Mouse (Mus musculus): ENCODE measurements around the gene Zic4. TPM values are rescaled to one million over a fixed set of nuclear protein-coding genes. Genes with fewer than 3 reads are reported as not detected.

Gene Zic4
- total RNA-seq, 1 experiment = not detected

- Histone ChIP-seq H3K9ac (ENCODE audit: insufficient read depth, low read depth, low read length, poor library complexity, severe bottlenecking) (no peak overlapping the region), H3K4me3 (ENCODE audit: insufficient read depth in 1 of 2, low read depth in 1 of 2, low read length in 2 of 2, poor library complexity in 1 of 2, severe bottlenecking in 1 of 2) (no peak overlapping the region), H3K4me1 (ENCODE audit: control insufficient read depth in 2 of 2, insufficient read depth in 2 of 2, low read length in 2 of 2, poor library complexity in 1 of 2) (no peaks in the 10 kb centered on the region), H3K36me3 (ENCODE audit: control insufficient read depth, insufficient read depth, low read length, poor library complexity, severe bottlenecking) (no peaks in the 10 kb centered on the region), H3K9me3 (ENCODE audit: control insufficient read depth, insufficient read depth, low read depth, low read length) (no peaks in the 10 kb centered on the region), H3K27ac (ENCODE audit: insufficient read depth, low read depth, low read length, poor library complexity, severe bottlenecking) (no peak overlapping the region)
- TF ChIP-seq HCFC1 (IDR thresholded peaks at IDR 0.05; ENCODE audit: borderline replicate concordance, insufficient read depth, low read length) (no peak), ZC3H11A (IDR thresholded peaks at IDR 0.05; ENCODE audit: borderline replicate concordance, low read depth, low read length) (no peak), ZNF384 (IDR thresholded peaks at IDR 0.05; ENCODE audit: low read depth, low read length) (no peak), MAFK (IDR thresholded peaks at IDR 0.05; ENCODE audit: insufficient read depth, low read depth, low read length) (no peak), CHD2 (IDR thresholded peaks at IDR 0.05; ENCODE audit: low read depth, low read length) (no peak)
- in situ Hi-C loops (cut with MboI; ENCODE audit: low sequenced_read_pairs in 2 of 2, unreplicated experiment in 2 of 2) = loop anchor here in 1 of 2 experiments (25.0 kb wide), 1 partner anchor 1459 kb away; the partner anchor contains the start of gene Rasgrf1
- DNase-seq (ENCODE audit: low read depth, low spot score) = no peak
These were observed 8.8 kb downstream of the Zic4 start for GRCm38 (mm10) chr9:91371011-91371410.

GRCm38 (mm10) chr9:91371608-91372007, 9.4 kb downstream of the Zic4 start:
- no peak for TF ChIP-seq HCFC1 (IDR thresholded peaks at IDR 0.05; ENCODE audit: borderline replicate concordance, insufficient read depth, low read length)
- no peak for TF ChIP-seq MAFK (IDR thresholded peaks at IDR 0.05; ENCODE audit: insufficient read depth, low read depth, low read length)
- no peak for TF ChIP-seq ZNF384 (IDR thresholded peaks at IDR 0.05; ENCODE audit: low read depth, low read length)
- no peak for TF ChIP-seq ZC3H11A (IDR thresholded peaks at IDR 0.05; ENCODE audit: borderline replicate concordance, low read depth, low read length)
- TF ChIP-seq CHD2 (IDR thresholded peaks at IDR 0.05; ENCODE audit: low read depth, low read length) = no peak
- Histone ChIP-seq H3K4me3 (ENCODE audit: insufficient read depth in 1 of 2, low read depth in 1 of 2, low read length in 2 of 2, poor library complexity in 1 of 2, severe bottlenecking in 1 of 2) (no peak overlapping the region), H3K9me3 (ENCODE audit: control insufficient read depth, insufficient read depth, low read depth, low read length) (no peaks in the 10 kb centered on the region), H3K36me3 (ENCODE audit: control insufficient read depth, insufficient read depth, low read length, poor library complexity, severe bottlenecking) (no peaks in the 10 kb centered on the region), H3K27ac (ENCODE audit: insufficient read depth, low read depth, low read length, poor library complexity, severe bottlenecking) (no peak overlapping the region), H3K4me1 (ENCODE audit: control insufficient read depth in 2 of 2, insufficient read depth in 2 of 2, low read length in 2 of 2, poor library complexity in 1 of 2) (no peaks in the 10 kb centered on the region), H3K9ac (ENCODE audit: insufficient read depth, low read depth, low read length, poor library complexity, severe bottlenecking) (no peak overlapping the region)
- DNase-seq (ENCODE audit: low read depth, low spot score) = no peak
- in situ Hi-C loops (cut with MboI; ENCODE audit: low sequenced_read_pairs in 2 of 2, unreplicated experiment in 2 of 2) = loop anchor here in 1 of 2 experiments (25.0 kb wide), 1 partner anchor 1459 kb away; the partner anchor contains the start of gene Rasgrf1

GRCm38 (mm10) chr9:91373811-91374575, 11.8 kb downstream of the Zic4 start:
- Histone ChIP-seq H3K4me1 (ENCODE audit: control insufficient read depth in 2 of 2, insufficient read depth in 2 of 2, low read length in 2 of 2, poor library complexity in 1 of 2) (peaks cover 0 to 1% of the 10 kb centered on the region in 2 experiments; a peak in 1 of 4 replicates), H3K9me3 (ENCODE audit: control insufficient read depth, insufficient read depth, low read depth, low read length) (no peaks in the 10 kb centered on the region), H3K36me3 (ENCODE audit: control insufficient read depth, insufficient read depth, low read length, poor library complexity, severe bottlenecking) (no peaks in the 10 kb centered on the region), H3K9ac (ENCODE audit: insufficient read depth, low read depth, low read length, poor library complexity, severe bottlenecking) (no peak overlapping the region), H3K27ac (ENCODE audit: insufficient read depth, low read depth, low read length, poor library complexity, severe bottlenecking) (no peak overlapping the region), H3K4me3 (ENCODE audit: insufficient read depth in 1 of 2, low read depth in 1 of 2, low read length in 2 of 2, poor library complexity in 1 of 2, severe bottlenecking in 1 of 2) (no peak overlapping the region)
- TF ChIP-seq ZC3H11A (IDR thresholded peaks at IDR 0.05; ENCODE audit: borderline replicate concordance, low read depth, low read length) (no peak), MAFK (IDR thresholded peaks at IDR 0.05; ENCODE audit: insufficient read depth, low read depth, low read length) (no peak), CHD2 (IDR thresholded peaks at IDR 0.05; ENCODE audit: low read depth, low read length) (no peak), HCFC1 (IDR thresholded peaks at IDR 0.05; ENCODE audit: borderline replicate concordance, insufficient read depth, low read length) (no peak), ZNF384 (IDR thresholded peaks at IDR 0.05; ENCODE audit: low read depth, low read length) (no peak)
- DNase-seq (ENCODE audit: low read depth, low spot score) = no peak
- in situ Hi-C loops (cut with MboI; ENCODE audit: low sequenced_read_pairs in 2 of 2, unreplicated experiment in 2 of 2) = loop anchor here in 1 of 2 experiments (25.0 kb wide), 1 partner anchor 1462 kb away; the partner anchor contains the start of gene Rasgrf1

- Histone ChIP-seq H3K36me3 (ENCODE audit: control insufficient read depth, insufficient read depth, low read length, poor library complexity, severe bottlenecking) (no peaks in the 10 kb centered on the region), H3K9ac (ENCODE audit: insufficient read depth, low read depth, low read length, poor library complexity, severe bottlenecking) (no peak overlapping the region), H3K27ac (ENCODE audit: insufficient read depth, low read depth, low read length, poor library complexity, severe bottlenecking) (no peak overlapping the region), H3K4me3 (ENCODE audit: insufficient read depth in 1 of 2, low read depth in 1 of 2, low read length in 2 of 2, poor library complexity in 1 of 2, severe bottlenecking in 1 of 2) (no peak overlapping the region), H3K4me1 (ENCODE audit: control insufficient read depth in 2 of 2, insufficient read depth in 2 of 2, low read length in 2 of 2, poor library complexity in 1 of 2) (peaks cover 0 to 2% of the 10 kb centered on the region in 2 experiments; a peak in 1 of 4 replicates), H3K9me3 (ENCODE audit: control insufficient read depth, insufficient read depth, low read depth, low read length) (no peaks in the 10 kb centered on the region)
- TF ChIP-seq MAFK (IDR thresholded peaks at IDR 0.05; ENCODE audit: insufficient read depth, low read depth, low read length) = no peak
- no peak for TF ChIP-seq ZNF384 (IDR thresholded peaks at IDR 0.05; ENCODE audit: low read depth, low read length)
- no peak for TF ChIP-seq ZC3H11A (IDR thresholded peaks at IDR 0.05; ENCODE audit: borderline replicate concordance, low read depth, low read length)
- TF ChIP-seq CHD2 (IDR thresholded peaks at IDR 0.05; ENCODE audit: low read depth, low read length) = no peak
- no peak for TF ChIP-seq HCFC1 (IDR thresholded peaks at IDR 0.05; ENCODE audit: borderline replicate concordance, insufficient read depth, low read length)
- in situ Hi-C loops (cut with MboI; ENCODE audit: low sequenced_read_pairs in 2 of 2, unreplicated experiment in 2 of 2) = loop anchor here (25.0 kb wide), 2 partner anchors 1462 to 1637 kb away; partner anchors contain the start of genes Ankrd34c (in 2 of the 2) and Rasgrf1 (in 1 of the 2)
- no peak for DNase-seq (ENCODE audit: low read depth, low spot score)
These were observed 12.5 kb downstream of the Zic4 start for GRCm38 (mm10) chr9:91374665-91375064.
